Mouse (Mus musculus): Measurements from ENCODE around the gene Guca2a. TPM values are rescaled to one million over a fixed set of nuclear protein-coding genes. Genes with fewer than 3 reads are reported as not detected.
"Not testable (repeated sequence)": the region's sequence is repeated elsewhere in the genome, so short reads cannot be mapped to it uniquely, and the experiment has no call there.

The Guca2a gene
- polyA plus RNA-seq, 1 experiment: not detected

DNA sequence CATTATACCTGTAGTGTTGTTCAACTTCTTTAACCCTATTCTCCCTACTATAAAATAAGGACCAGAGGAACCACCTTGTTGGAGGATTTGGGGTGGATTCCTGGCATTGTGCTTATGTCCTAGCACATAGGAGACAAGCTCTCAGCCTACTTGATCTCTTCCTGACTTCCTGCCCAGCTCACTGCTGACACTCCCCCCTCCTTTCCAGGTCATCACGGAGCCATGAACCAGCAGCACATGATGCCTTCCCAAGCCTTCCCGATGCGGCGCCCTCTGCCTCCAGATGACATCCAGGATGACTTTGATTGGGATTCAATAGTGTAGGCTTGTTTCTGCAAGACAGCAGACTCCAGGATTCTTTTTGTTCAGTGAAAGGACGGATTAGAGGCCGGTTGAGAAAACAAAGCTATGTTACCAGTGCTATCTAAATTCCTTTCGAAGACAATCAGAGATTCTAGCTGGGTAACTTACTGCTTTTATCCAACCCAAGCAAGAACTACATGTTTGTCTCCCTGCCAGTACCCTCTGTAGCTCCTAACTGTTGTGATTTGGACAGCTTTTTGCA lies 11.3 kb upstream of the Guca2a start:
- TF ChIP-seq TAL1 (IDR thresholded peaks at IDR 0.05; ENCODE audit: low read length) (no peak), GATA1 (IDR thresholded peaks at IDR 0.05; ENCODE audit: low read length) (no peak)
- Histone ChIP-seq H3K4me3 (replicated peaks) (no peak overlapping the region), H3K36me3 (ENCODE audit: control insufficient read depth) (peaks cover 66% of the 10 kb centered on the region), H3K9me3 (ENCODE audit: control insufficient read depth, low read length) (no peaks in the 10 kb centered on the region), H3K27me3 (ENCODE audit: control insufficient read depth) (no peaks in the 10 kb centered on the region), H3K4me1 (ENCODE audit: control insufficient read depth) (no peaks in the 10 kb centered on the region)

GRCm38 (mm10) chr4:119626876-119627275 lies 10.6 kb upstream of the Guca2a start:
- H3K27me3 ChIP-seq (ENCODE audit: control insufficient read depth): no peaks in the 10 kb centered on the region

GRCm38 (mm10) chr4:119627317-119627716 lies 10.2 kb upstream of the Guca2a start:
- TF ChIP-seq TAL1 (IDR thresholded peaks at IDR 0.05; ENCODE audit: low read length) (no peak), GATA1 (IDR thresholded peaks at IDR 0.05; ENCODE audit: low read length) (no peak)
- H3K4me1 ChIP-seq (ENCODE audit: control insufficient read depth): no peaks in the 10 kb centered on the region
- no peaks in the 10 kb centered on the region for H3K9me3 ChIP-seq (ENCODE audit: control insufficient read depth, low read length)
- peaks cover 59% of the 10 kb centered on the region for H3K36me3 ChIP-seq (ENCODE audit: control insufficient read depth)
- H3K27me3 ChIP-seq (ENCODE audit: control insufficient read depth): no peaks in the 10 kb centered on the region
- no peak overlapping the region for H3K4me3 ChIP-seq (replicated peaks)

More at GRCm38 (mm10) chr4:119626876-119627275, 10.6 kb upstream of the Guca2a start:
- peaks cover 63% of the 10 kb centered on the region for H3K36me3 ChIP-seq (ENCODE audit: control insufficient read depth)
- TF ChIP-seq GATA1 (IDR thresholded peaks at IDR 0.05; ENCODE audit: low read length) (no peak), TAL1 (IDR thresholded peaks at IDR 0.05; ENCODE audit: low read length) (no peak)
- H3K4me3 ChIP-seq (replicated peaks): no peak overlapping the region
- H3K4me1 ChIP-seq (ENCODE audit: control insufficient read depth): no peaks in the 10 kb centered on the region
- no peaks in the 10 kb centered on the region for H3K9me3 ChIP-seq (ENCODE audit: control insufficient read depth, low read length)

DNA sequence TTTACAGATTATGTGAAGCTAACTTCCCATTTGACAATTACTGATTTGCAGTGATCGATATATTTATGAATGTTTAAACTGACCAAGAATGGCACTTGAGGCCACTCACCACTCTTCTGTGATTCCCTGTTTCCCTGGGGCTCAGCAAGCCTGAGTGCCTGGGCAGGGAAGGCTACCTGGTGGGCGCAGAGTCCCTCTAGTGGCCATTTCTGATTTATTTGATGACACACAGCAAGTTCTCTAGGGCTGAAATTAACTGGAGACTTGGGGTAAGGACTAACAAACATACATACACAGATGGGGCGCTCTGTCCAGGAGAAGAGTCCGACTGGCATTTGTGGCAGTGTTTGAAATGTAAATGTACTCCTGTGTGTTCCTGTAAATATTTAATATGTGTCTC lies 9.1 kb upstream of the Guca2a start:
- H3K4me1 ChIP-seq (ENCODE audit: control insufficient read depth); H3K27me3 ChIP-seq (ENCODE audit: control insufficient read depth); H3K4me3 ChIP-seq (replicated peaks); H3K9me3 ChIP-seq (ENCODE audit: control insufficient read depth, low read length): not testable (repeated sequence)
- peaks cover 51% of the 10 kb centered on the region for H3K36me3 ChIP-seq (ENCODE audit: control insufficient read depth)

- Histone ChIP-seq H3K27me3 (ENCODE audit: control insufficient read depth) (no peaks in the 10 kb centered on the region), H3K4me3 (replicated peaks) (no peak overlapping the region), H3K36me3 (ENCODE audit: control insufficient read depth) (peaks cover 31% of the 10 kb centered on the region), H3K4me1 (ENCODE audit: control insufficient read depth) (no peaks in the 10 kb centered on the region), H3K9me3 (ENCODE audit: control insufficient read depth, low read length) (no peaks in the 10 kb centered on the region)
- no peak for TF ChIP-seq TAL1 (IDR thresholded peaks at IDR 0.05; ENCODE audit: low read length)
- TF ChIP-seq GATA1 (IDR thresholded peaks at IDR 0.05; ENCODE audit: low read length): no peak
Observed at GRCm38 (mm10) chr4:119631115-119631919, 6.2 kb upstream of the Guca2a start.

DNA sequence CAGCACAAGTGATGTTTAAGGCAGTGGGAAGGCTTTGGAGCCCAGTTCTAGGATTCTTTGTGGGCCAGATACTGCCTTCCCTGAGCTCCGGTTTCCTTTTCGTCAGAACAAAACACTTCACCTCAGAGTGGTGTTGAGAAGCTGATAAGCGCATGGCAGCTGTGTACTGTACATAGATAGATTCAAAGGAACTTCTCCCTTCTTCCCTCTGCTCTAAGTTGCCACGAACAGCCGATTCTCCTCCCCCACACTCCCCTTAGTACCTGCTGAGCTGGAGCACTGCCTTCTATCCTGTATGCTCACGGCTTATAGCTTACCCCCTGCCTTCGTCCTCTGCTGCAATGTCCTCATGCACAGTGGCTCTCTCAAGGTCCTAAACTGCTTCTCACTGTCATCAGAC lies 4.8 kb upstream of the Guca2a start:
- TF ChIP-seq TAL1 (IDR thresholded peaks at IDR 0.05; ENCODE audit: low read length) (no peak), GATA1 (IDR thresholded peaks at IDR 0.05; ENCODE audit: low read length) (no peak)
- H3K36me3 ChIP-seq (ENCODE audit: control insufficient read depth): peaks cover 23% of the 10 kb centered on the region
- H3K4me3 ChIP-seq (replicated peaks): no peak overlapping the region
- H3K4me1 ChIP-seq (ENCODE audit: control insufficient read depth): no peaks in the 10 kb centered on the region; the same call in 1 of the 2 replicates
- no peaks in the 10 kb centered on the region for H3K27me3 ChIP-seq (ENCODE audit: control insufficient read depth)
- H3K9me3 ChIP-seq (ENCODE audit: control insufficient read depth, low read length): no peaks in the 10 kb centered on the region

- Histone ChIP-seq H3K4me3 (replicated peaks) (no peak overlapping the region), H3K4me1 (ENCODE audit: control insufficient read depth) (no peaks in the 10 kb centered on the region; the same call in 1 of the 2 replicates), H3K27me3 (ENCODE audit: control insufficient read depth) (no peaks in the 10 kb centered on the region), H3K36me3 (ENCODE audit: control insufficient read depth) (peaks cover 23% of the 10 kb centered on the region), H3K9me3 (ENCODE audit: control insufficient read depth, low read length) (no peaks in the 10 kb centered on the region)
- no peak for TF ChIP-seq GATA1 (IDR thresholded peaks at IDR 0.05; ENCODE audit: low read length)
- TF ChIP-seq TAL1 (IDR thresholded peaks at IDR 0.05; ENCODE audit: low read length): no peak
Observed at GRCm38 (mm10) chr4:119633342-119633741, 4.2 kb upstream of the Guca2a start.

GRCm38 (mm10) chr4:119633948-119634347 lies 3.6 kb upstream of the Guca2a start:
- no peak overlapping the region for H3K4me3 ChIP-seq (replicated peaks)
- no peak for TF ChIP-seq TAL1 (IDR thresholded peaks at IDR 0.05; ENCODE audit: low read length)
- no peaks in the 10 kb centered on the region for H3K27me3 ChIP-seq (ENCODE audit: control insufficient read depth)

GRCm38 (mm10) chr4:119634908-119635660 lies 2.4 kb upstream of the Guca2a start:
- H3K4me3 ChIP-seq (replicated peaks): no peak overlapping the region
- H3K27me3 ChIP-seq (ENCODE audit: control insufficient read depth): no peaks in the 10 kb centered on the region
- H3K36me3 ChIP-seq (ENCODE audit: control insufficient read depth): peaks cover 12% of the 10 kb centered on the region
- TF ChIP-seq TAL1 (IDR thresholded peaks at IDR 0.05; ENCODE audit: low read length): no peak
- no peak for TF ChIP-seq GATA1 (IDR thresholded peaks at IDR 0.05; ENCODE audit: low read length)
- no peaks in the 10 kb centered on the region; the same call in 1 of the 2 replicates for H3K4me1 ChIP-seq (ENCODE audit: control insufficient read depth)
- H3K9me3 ChIP-seq (ENCODE audit: control insufficient read depth, low read length): no peaks in the 10 kb centered on the region

More at GRCm38 (mm10) chr4:119633948-119634347, 3.6 kb upstream of the Guca2a start:
- no peaks in the 10 kb centered on the region; the same call in 1 of the 2 replicates for H3K4me1 ChIP-seq (ENCODE audit: control insufficient read depth)
- peaks cover 22% of the 10 kb centered on the region for H3K36me3 ChIP-seq (ENCODE audit: control insufficient read depth)
- no peaks in the 10 kb centered on the region for H3K9me3 ChIP-seq (ENCODE audit: control insufficient read depth, low read length)
